Mouse (Mus musculus) gastrocnemius, postnatal 10 days (tissue): ENCODE measurements around the gene Cldn4. TPM values are rescaled to one million over a fixed set of nuclear protein-coding genes. Genes with fewer than 3 reads are reported as not detected.

ENCODE experiments used
- DNase-seq: peaks from one replicate; pipeline ENCODE4 v3.0.0; 2021; ENCODE audit warnings: mixed read lengths
- total RNA-seq, 2 experiments: library from RNA; stranded (reverse); gene quantifications; 2 replicates each; pipeline ENCODE4 v1.2.3; 2021

Gene Cldn4
- total RNA-seq, 2 experiments from 2014 or later = not detected

DNA sequence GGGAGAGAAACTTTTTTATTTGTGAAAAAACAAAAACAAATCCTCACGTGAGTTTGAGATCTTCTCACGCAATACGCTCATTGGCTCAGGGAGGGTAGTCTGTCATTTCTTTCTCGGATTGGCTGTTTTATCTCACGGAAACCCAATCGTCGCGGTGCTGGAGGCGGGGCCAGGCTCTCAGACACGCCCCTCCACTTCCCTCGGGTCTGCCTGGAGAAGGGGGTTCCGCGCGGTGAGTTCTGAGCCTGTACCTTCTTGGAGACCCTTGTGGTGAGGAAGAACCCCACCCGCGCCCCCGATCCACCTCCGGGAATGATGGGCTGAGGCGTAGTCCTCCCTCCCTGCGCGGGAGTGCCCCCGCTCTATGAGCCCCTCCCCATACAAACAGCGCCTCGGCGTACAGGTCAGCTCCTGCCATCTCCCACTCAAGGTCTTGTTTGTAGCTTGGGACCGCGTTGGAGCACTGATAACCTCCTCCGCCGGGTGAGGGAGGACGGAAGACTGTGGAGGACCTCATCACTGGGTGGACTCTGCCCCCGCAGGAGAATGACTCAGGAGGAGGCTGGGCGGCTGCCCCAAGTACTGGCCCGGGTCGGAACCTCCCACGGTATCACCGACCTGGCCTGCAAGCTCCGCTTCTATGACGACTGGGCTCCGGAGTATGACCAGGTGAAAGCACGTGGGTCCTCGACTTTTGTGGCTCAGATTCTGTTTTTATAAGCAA, 14.4 kb downstream of the Cldn4 start, which contains the start of gene Mettl27:
TSS of gene Mettl27 (plus strand) at position 190 of the 724 bp plus-strand sequence.
- peak; percentile 81 for DNase-seq

DNA sequence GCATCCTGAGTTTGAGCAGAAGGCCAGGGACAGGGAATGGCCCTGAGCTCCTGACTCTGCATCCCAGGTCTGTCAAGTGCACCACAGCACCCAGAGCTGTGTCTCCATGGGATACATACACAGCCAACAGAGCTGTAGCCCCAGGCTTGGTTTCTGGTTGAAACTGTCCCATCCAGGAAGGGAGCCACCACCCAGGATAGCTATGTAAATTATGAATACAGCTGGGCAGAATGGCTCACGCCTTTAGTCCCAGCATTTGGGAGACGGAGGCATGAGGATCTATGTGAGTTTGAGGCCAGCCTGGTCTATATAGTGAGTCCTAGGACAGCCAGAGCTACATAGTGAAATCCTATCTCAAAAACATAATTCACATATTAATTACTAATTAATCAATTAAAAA, 16.7 kb downstream of the Cldn4 start:
- DNase-seq = no peak

GRCm38 (mm10) chr5:134926726-134927125, 20.0 kb downstream of the Cldn4 start:
- no peak for DNase-seq

DNA sequence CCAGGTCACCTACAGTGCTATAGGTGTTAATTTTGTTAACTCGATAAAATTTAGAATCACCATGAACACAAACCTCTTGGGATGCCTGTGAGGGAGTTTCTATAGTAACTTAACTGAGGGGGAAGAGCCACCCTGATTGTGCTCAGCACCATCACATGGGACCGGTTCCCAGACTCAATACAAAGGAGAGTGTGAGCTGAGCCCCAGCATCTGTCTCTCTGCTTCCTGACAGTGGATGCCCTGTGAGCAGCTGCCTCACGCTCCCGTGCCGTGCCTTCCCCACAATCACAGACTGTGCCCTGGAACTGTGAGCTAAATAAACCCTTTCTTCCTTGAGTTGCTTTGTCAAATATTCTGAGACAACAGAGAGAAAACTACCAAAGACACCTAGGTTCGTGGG, 23.6 kb downstream of the Cldn4 start:
- no peak for DNase-seq

- no peak for DNase-seq
Measured at GRCm38 (mm10) chr5:134921106-134921505, 25.6 kb downstream of the Cldn4 start.

DNA sequence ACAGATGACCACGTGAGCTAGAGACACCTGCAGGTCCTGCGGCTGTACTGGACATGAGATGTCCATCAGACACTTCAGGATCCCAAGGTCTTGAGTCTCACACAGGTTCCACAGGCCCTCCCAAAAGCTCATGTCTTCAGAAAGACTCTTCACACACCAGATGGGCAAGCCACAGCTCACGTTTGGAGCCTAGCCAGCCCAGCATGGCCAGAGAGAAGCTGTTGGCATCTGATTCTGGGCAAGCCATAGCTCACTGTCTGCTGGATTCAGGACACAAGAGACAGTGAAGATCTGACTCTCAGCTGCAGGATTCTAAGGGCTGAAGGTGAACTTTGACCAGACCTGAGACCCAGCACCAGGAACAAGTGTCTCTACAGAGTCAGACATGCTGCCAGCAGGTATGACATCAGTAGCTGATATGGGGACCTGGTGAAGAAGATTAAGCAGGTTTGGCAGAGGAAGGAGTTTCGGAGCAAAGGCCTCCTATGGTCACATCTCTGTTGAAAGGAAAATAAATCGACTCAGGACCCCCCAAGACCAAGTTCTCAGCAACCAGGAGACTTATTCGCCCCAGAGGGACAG, 26.5 kb downstream of the Cldn4 start:
- no peak for DNase-seq

GRCm38 (mm10) chr5:134919097-134919496, 27.6 kb downstream of the Cldn4 start:
- no peak for DNase-seq

DNA sequence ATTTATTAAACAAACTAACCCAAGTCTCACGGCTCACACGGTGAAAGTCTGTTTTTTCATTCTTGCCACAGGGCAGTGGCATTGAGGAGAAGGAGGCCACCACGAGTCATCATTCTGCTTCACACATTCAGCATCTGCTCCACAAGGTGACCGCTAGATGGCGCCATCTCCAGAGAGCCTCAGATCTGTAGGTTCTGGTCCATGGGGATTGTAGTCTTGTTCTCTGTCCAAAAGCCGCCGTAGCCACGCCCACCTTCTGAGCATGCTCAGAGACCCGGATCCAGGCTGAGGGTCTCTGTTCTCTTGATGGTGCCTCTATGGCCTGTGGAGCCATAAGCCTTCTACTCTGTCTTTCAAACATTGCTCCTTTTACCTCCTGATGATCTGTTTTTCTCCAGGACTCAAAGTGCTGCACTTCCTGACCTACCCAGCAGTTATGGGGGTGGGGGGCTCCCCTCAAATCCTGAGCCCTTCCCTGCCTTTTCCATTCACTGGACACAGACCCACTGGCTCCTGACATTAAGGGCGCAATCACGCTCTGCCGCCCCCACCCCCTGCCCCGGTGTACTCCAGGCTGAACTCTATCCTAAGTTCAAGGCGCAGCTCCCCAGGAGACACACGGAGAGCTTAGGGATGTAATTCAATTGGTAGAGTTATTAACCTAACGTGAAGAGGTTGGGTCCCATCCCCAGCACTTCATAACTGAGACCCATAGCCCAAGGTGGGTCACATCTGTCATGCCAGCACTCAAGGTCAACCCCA, 28.5 kb downstream of the Cldn4 start:
- DNase-seq = peak; percentile 64

DNA sequence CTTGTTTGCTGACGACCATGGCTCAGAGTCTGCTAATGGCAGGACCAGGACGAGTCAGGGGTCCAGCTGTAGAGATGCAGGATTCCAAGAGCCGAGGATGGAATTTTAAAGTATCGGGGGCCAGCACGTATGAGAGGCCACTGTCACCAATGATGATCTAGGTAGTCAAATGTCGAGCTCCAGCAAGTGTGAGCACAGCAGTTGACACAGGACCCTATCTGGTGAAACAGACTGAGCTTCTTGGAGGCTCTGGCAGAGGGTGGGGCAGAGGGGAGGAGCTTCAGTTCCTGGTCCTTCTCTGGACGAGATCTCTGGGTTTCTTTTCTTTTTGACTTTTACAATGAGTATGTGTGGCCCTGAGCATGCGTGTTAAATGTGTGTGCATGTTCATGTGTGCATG, 31.4 kb downstream of the Cldn4 start, which contains the start of gene Cldn13:
TSS of gene Cldn13 (minus strand) at position 216 of the 400 bp plus-strand sequence.
- no peak for DNase-seq

DNA sequence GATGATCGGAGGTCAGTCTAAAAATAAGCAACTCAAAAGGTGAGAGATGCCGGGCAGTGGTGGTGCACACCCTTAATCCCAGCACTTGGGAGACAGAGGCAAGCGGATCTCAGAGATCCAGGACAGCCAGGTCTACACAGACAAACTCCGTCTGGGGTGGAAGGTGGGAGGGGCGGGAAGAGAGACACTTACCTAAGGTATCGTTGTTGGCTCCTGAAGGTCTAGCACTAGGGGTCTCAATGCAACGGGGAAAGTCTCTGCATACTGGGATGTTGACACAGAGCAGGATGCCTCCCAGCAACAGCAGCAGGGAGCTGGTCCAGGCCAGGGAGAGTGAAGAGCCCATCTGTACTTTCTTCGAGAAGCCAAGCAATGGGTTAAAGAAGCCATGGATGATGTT, 32.2 kb downstream of the Cldn4 start:
- no peak for DNase-seq

GRCm38 (mm10) chr5:134913753-134914152, 33.0 kb downstream of the Cldn4 start:
- DNase-seq = no peak

DNA sequence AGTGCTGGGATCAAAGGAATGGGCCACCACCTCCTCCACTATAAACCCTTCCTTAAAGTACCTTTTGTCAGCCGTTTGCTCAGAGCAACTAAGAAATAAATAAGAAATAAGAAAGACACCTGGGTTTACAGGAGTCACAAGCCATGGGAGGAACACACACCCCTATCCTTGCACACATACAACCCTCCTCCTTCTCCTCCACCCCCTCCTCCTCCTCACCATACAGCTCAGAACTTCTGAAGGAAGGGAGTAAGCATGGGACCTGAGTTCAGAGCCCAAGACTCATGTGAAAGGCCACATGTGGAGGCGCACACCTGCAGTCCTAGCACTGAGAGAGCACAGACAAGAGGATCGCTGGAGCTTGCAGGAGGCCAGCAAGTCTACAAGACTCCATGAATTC, 33.4 kb downstream of the Cldn4 start:
- DNase-seq = no peak

DNA sequence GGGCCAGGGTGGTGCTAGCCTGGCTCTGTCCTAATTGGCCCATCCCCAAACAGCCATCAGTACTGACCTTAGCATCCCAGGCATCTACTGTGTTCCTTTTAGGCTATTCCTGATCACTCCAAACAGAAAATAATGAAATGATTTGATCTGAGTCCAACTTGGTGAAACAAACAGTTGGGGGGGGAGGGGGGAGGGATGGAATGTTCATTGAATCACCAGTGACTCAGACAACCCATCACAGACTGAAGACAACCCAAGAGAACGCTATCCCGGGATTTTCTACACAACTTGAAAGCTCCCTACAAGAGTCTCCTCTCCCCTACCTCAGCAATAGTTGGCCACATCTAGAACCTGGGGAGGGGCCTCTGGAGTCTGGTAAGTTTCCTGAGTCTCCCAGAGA, 34.8 kb downstream of the Cldn4 start:
- no peak for DNase-seq

DNA sequence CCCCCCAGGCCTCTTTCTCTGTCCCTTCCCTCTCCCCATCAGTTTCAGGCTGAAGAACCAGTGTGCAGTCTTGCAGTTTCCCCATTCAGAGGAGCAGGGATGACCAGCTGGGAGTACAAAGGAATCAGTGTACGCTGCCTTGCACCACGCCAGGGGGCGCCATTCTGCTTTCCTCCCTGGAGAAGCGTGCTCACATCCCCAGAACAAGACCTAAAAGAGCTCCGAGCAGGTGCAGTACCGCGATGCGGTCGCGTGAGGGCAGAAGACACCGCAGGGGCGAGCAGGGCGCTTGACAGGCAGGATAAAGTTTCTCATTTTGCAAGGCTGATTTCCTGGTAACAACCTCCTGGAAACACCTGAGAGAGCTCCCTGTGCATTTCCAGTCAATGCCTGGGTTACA, 39.6 kb downstream of the Cldn4 start:
- peak; percentile 96 for DNase-seq

DNA sequence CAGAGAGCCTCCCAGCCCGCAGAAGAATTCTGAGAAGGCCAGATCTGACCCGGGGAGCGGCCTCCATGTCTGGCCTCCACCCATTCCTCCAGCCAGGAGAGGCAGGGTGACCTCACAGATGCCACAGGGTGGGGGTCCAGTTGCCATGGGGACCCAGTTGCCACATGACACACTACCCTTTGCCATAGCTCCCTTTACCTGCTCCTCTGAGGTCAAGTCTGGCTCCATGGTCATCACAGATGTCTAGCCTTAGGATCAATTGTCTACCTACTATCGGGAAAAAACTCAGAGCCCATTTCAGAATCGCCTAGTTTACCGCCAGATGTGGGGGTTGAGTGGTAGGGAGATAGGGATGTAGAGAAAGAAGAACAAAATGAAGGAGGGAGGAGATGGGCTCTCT, 40.1 kb downstream of the Cldn4 start, which contains the start of gene Tmem270:
TSS of gene Tmem270 (minus strand) at position 101 of the 400 bp plus-strand sequence.
- DNase-seq = no peak

DNA sequence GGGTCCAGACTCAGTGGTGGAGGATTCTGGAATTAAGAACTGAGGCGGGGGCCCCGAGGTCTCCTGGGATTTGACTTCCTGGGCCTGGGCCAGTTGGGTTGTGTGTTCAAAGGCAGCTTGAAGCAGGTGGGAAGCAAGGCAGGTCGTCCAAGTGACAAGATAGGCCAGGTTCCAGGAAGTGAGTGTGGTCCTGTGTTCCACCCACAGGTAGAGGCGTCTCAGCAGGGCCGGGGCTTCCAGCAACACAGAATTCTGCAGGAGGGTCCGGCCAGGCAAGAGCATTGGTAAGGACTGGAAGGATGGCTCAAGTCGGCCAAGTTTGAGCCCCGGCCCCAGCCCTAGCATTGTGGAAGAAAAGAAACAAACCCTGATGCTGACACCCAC, 45.1 kb downstream of the Cldn4 start:
- DNase-seq = no peak

GRCm38 (mm10) chr5:134901012-134901643, 45.6 kb downstream of the Cldn4 start:
- DNase-seq = no peak

DNA sequence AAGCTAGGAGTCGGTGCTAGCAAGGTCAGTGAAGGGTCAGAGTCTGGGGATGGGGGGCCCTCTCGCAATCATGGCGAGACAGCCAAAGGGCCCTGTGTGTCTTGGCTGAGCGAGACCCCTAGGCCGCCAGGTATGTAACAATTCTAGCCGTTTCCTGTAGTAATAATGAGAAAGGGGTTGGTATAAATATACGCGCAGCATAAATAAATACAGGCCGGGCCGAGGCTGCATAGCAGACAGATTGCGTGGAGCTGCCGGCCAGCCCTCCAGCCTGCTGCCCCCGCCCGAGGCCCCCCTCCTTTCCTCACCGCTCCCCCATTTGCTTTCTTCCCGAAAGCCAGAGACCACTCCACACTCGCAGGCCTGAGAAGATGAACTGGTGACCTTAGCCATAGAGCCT, 49.1 kb downstream of the Cldn4 start:
- DNase-seq = no peak

DNA sequence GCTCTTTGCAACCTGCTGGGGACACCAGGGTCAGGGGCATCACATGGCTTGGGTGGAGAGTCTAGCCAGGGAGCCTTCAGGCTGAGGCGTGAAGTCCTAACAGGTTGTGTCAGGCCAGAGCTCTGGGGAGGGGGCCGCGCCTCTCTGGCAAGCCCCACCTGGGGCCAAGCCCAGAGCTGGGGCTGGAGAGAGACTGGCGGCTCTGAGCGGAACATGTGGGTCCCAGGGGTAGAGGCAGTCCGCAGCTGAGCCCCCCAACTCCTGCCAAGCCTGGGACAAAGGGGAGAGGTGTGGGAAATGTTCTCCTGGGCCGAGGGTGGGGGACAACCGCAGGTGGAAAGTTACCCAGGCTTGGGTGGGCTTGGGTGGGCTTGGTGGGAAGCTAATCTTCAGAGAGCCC, 49.8 kb downstream of the Cldn4 start:
- no peak for DNase-seq

- DNase-seq = no peak
Measured at GRCm38 (mm10) chr5:134895291-134895690, 51.4 kb downstream of the Cldn4 start.
